Mouse (Mus musculus) hindbrain, embryonic 16.5 days (tissue): ENCODE data around the gene Igsf3. TPM values are rescaled to one million over a fixed set of nuclear protein-coding genes. Genes with fewer than 3 reads are reported as not detected.

Experiments used
- ATAC-seq: fragments of 200-750 bp; cut with Nextera tagmentation; 2 replicates; pipeline ENCODE4 v1.8.0; 2017; ENCODE audit warnings: moderate TSS enrichment, moderate library complexity
- H3K27ac ChIP-seq: fragments of 300-500 bp; sonication (generic); 2 replicates; pipeline ENCODE4 v1.5.1; 2014; ENCODE audit warnings: low read depth, mild to moderate bottlenecking, control low read depth, low read length, moderate library complexity
- H3K27me3 ChIP-seq: fragments of 300-500 bp; sonication (generic); replicated peaks from 2 replicates; pipeline ENCODE4 v1.6.1; 2014; ENCODE audit warnings: low read length; ENCODE audit not compliant: control insufficient read depth, insufficient read depth
- H3K36me3 ChIP-seq: fragments of 300-500 bp; sonication (generic); 2 replicates; pipeline ENCODE4 v1.6.1; 2014; ENCODE audit warnings: mild to moderate bottlenecking, low read length, moderate library complexity, mixed read lengths; ENCODE audit not compliant: control insufficient read depth, insufficient read depth
- H3K4me1 ChIP-seq: fragments of 300-500 bp; sonication (generic); 2 replicates; pipeline ENCODE4 v1.6.1; 2014; ENCODE audit warnings: low read depth, low read length; ENCODE audit not compliant: control insufficient read depth, insufficient read depth
- H3K4me2 ChIP-seq: fragments of 300-500 bp; sonication (generic); 2 replicates; pipeline ENCODE4 v1.6.1; 2014; ENCODE audit warnings: mild to moderate bottlenecking, low read length, control low read depth, moderate library complexity
- H3K4me3 ChIP-seq: fragments of 300-500 bp; sonication (generic); 2 replicates; pipeline ENCODE4 v1.5.1; 2014; ENCODE audit warnings: mild to moderate bottlenecking, low read length, control low read depth, moderate library complexity
- H3K9ac ChIP-seq: fragments of 300-500 bp; sonication (generic); 2 replicates; pipeline ENCODE4 v1.6.1; 2014; ENCODE audit warnings: low read depth, mild to moderate bottlenecking, control low read depth, low read length, moderate library complexity
- H3K9me3 ChIP-seq: fragments of 300-500 bp; sonication (generic); 2 replicates; pipeline ENCODE4 v1.6.1; 2014; ENCODE audit warnings: mild to moderate bottlenecking, low read length, moderate library complexity; ENCODE audit not compliant: control insufficient read depth
- WGBS: fragments of 180-500 bp; shearing (Covaris S2); extraction: QIAGEN DNeasy Blood & Tissue Kit; methylation state at CpG from one replicate; pipeline ENCODE4 v1.1.7; 2014; 5-methylcytosine and 5-hydroxymethylcytosine counted together
- polyA plus RNA-seq: library from polyadenylated mRNA; unstranded; fragments of >200 nt; fragmentation: Nextera tagmentation; extraction: Ambion mirVana; gene quantifications from 2 replicates; pipeline ENCODE4 v1.2.1, GENCODE M21; 2015

The Igsf3 gene
- polyA plus RNA-seq, 1 experiment from 2014 or later = 79.0 TPM

DNA sequence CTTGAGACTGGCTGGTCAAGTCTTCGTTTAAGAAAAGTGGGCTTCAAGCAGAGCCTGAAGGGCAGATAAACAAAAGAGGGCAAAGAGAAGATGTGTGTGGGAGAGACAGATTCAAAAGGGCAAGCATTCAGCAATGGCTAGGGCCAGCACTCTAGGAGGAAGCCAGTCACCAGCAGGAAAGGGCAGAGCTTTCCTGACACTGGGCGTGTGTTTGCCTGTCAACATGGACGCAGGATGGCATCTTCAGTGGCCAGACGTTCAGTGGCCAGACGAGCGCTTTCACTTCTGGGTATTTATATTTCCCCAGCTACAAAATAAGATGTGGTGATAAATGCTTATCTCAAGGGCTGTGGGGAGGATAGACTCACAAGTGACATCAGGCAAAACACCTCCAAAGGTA is 123.0 kb downstream of the Igsf3 start:
- Histone ChIP-seq H3K27me3 (no peaks in the 10 kb centered on the region), H3K9me3 (no peaks in the 10 kb centered on the region), H3K27ac (no peak overlapping the region), H3K9ac (no peak overlapping the region), H3K36me3 (no peaks in the 10 kb centered on the region), H3K4me3 (no peak overlapping the region), H3K4me2 (no peak overlapping the region), H3K4me1 (no peaks in the 10 kb centered on the region)
- no peak for ATAC-seq
- 75% methylated on average over 6 of the region's 6 CpGs for WGBS

DNA sequence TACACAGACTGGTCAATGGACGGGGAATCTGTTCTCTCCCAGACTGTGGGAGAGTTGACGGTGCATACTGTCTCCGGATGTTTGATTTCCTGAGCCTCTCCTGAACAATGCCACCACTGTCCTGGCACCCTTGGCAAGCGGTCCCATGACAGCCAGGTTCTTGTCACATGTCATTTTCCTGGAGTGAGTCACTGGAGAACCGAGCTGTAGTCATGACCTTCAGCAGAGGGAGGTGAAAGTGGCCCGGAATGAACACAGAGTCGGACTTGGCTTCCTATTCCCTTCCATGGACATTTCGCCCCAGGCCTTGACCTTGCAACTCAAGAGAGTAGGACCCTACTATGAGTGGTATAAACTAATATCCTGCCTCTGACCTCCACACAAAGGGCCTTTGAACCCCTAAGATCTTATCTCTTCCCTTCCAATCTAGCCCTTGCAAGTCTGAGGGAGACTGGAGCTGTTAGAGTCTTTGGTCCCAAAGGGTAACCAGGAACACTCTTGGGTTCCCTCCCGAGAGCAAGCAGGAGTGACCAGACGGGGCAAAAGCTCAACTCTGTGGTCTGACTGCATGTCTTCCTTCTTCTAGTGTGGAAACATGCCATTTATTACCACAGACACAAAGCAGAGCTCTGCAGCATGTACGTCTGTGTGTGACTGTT is 123.6 kb downstream of the Igsf3 start:
- no peaks in the 10 kb centered on the region for H3K9me3 ChIP-seq
- H3K4me3 ChIP-seq = no peak overlapping the region
- 81% methylated on average over 11 of the region's 11 CpGs for WGBS
- no peak overlapping the region for H3K9ac ChIP-seq
- ATAC-seq = no peak
- no peaks in the 10 kb centered on the region for H3K4me1 ChIP-seq
- H3K4me2 ChIP-seq = no peak overlapping the region
- no peaks in the 10 kb centered on the region for H3K36me3 ChIP-seq
- H3K27ac ChIP-seq = no peak overlapping the region
- no peaks in the 10 kb centered on the region for H3K27me3 ChIP-seq

DNA sequence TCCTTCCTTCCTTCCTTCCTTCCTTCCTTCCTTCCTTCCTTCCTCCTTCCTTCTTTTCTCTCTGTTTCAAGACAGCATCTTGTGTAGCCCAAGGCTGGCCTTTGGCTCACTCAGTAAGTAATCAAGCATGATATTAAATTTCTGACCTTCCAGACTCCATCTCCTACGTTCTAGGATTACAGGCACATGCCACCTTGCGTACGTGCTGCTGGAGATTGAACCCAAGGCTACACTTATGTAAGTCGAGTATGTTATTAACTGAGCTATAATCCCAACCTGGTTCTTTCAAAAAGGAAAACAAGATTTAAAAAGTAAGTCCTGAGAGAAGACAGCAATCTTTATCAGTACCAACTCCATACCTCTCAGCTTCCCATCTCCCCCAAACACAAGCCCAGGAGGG is 124.7 kb downstream of the Igsf3 start:
- no peak overlapping the region for H3K27ac ChIP-seq
- H3K27me3 ChIP-seq = no peaks in the 10 kb centered on the region
- no peaks in the 10 kb centered on the region for H3K4me1 ChIP-seq
- H3K4me3 ChIP-seq = no peak overlapping the region
- 82% methylated on average over 4 of the region's 4 CpGs for WGBS
- no peak overlapping the region for H3K4me2 ChIP-seq
- H3K9ac ChIP-seq = no peak overlapping the region
- no peaks in the 10 kb centered on the region for H3K36me3 ChIP-seq
- no peak for ATAC-seq
- no peaks in the 10 kb centered on the region for H3K9me3 ChIP-seq

DNA sequence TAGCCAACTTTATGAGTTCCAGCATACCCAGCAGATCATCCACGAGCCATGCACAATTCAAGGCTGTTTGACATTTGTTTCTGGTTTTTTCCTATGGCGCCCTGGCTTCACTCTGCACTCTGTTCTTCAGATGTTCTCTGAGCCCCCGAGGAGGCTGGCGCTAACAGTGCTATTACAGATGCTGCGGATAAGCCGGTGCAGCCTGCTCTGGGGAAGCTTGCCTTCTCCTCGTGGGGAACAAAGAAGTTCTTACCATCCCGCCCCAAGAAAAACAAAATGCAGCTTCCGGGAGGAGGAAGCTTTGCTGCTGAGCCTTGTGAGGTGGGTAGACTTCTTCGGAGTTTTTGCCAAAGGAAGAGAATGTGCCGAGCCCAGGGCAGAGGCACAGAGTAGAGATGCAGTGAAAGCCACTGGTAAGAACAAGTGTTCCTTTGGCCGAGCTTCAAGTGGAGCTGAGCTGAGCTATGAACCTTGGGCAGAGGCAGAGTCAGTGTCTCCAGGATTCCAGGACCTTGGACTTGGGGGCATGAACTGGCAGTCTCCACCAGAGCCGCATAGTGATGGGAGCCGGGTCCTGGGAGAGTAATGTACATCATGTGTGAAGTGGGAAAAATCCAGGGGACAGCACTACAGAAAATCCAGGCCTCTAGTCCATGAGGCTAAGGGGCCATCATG is 125.3 kb downstream of the Igsf3 start:
- 49% methylated on average over 14 of the region's 14 CpGs for WGBS
- Histone ChIP-seq H3K9ac (no peak overlapping the region), H3K27me3 (no peaks in the 10 kb centered on the region), H3K4me3 (no peak overlapping the region), H3K36me3 (no peaks in the 10 kb centered on the region), H3K4me2 (no peak overlapping the region), H3K4me1 (no peaks in the 10 kb centered on the region), H3K9me3 (no peaks in the 10 kb centered on the region), H3K27ac (no peak overlapping the region)
- ATAC-seq = no peak

DNA sequence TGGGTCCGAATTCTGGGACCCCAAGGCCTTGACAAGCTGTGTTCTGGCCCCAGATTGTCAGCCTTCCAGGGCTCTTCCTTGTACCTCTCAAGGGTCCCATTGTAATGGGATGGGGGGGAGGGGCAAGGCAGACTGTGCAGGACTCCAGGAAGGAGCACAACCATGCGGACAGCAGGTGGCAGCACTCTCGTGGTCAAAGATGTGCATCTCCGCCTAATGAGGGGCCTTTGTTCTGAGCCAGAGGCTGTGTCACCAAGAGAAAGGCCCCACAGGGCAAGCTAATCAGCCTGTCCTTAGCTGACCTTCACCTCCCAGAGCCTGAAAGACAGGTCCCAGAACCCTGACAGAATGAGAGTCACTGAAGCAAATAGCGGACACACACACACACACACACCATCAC is 129.3 kb downstream of the Igsf3 start:
- Histone ChIP-seq H3K4me1 (no peaks in the 10 kb centered on the region), H3K36me3 (no peaks in the 10 kb centered on the region), H3K9me3 (no peaks in the 10 kb centered on the region), H3K27me3 (no peaks in the 10 kb centered on the region), H3K9ac (no peak overlapping the region), H3K27ac (no peak overlapping the region), H3K4me2 (no peak overlapping the region), H3K4me3 (no peak overlapping the region)
- 15% methylated on average over 5 of the region's 5 CpGs for WGBS
- peak; percentile 88 for ATAC-seq

DNA sequence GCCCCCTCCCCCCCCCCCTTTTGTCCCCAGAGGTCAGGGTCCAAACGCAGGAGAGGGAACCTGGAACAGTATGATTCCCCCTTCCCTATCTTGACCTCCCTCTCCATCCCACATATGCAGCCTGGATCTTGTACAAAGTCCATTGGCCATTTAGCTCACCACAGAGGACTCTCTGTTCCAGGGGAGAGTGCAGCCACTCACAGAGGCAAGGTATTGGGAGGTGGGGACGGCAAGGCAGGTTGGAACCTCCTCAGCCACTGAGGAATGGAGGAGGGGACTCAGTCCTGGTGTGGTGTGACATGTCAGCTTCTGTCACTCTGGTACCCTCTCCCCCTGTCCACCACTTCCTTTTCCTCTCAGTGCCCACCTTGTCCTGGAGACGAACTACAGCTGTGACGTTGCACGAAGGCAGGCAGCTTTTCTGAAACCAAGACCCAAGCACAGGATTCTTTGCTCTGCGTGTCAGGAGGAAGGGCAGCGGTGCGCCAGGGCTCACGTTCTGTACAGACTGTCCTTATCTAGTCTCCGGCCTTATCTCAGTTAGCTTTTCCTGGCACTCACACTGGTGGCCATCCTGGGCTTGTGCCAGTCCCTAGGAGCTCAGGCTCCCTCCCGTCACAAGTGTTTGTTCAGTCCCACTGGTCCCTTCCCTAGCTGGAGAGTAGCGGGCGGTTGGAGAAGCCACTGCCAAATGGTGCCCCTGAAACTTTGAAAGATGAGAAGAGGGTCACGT is 130.3 kb downstream of the Igsf3 start:
- WGBS = 71% methylated on average over 13 of the region's 14 CpGs
- no peak for ATAC-seq

DNA sequence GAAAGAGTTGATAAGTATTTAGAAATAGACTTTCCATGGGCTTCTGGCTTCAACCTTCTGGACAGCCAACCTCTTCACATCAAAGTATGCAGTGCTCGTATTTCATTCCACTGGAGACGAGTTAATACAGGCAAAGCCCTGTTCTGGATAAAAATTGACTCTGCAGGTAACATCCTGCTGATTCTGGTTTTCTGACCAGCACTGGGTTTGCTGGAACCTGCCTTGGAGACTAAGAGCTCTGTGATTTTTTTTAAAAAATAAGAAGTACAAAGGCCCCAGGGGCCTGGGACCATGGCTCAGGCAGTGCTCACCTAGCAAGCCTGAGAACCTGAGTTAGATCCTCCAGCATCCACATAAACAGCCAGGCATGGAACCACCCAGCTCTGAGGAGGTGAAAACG is 130.9 kb downstream of the Igsf3 start:
- no peak overlapping the region for H3K27ac ChIP-seq
- no peaks in the 10 kb centered on the region for H3K9me3 ChIP-seq
- WGBS = 73% methylated on average over 3 of the region's 3 CpGs
- H3K27me3 ChIP-seq = no peaks in the 10 kb centered on the region
- no peak overlapping the region for H3K4me2 ChIP-seq
- H3K4me3 ChIP-seq = no peak overlapping the region
- H3K9ac ChIP-seq = no peak overlapping the region
- no peaks in the 10 kb centered on the region for H3K4me1 ChIP-seq
- ATAC-seq = no peak
- no peaks in the 10 kb centered on the region for H3K36me3 ChIP-seq

More for the DNA sequence above, 130.3 kb downstream of the Igsf3 start:
- no peaks in the 10 kb centered on the region for H3K9me3 ChIP-seq
- H3K9ac ChIP-seq = no peak overlapping the region
- H3K36me3 ChIP-seq = no peaks in the 10 kb centered on the region
- no peaks in the 10 kb centered on the region for H3K4me1 ChIP-seq
- H3K27me3 ChIP-seq = no peaks in the 10 kb centered on the region
- H3K4me3 ChIP-seq = no peak overlapping the region
- no peak overlapping the region for H3K27ac ChIP-seq
- no peak overlapping the region for H3K4me2 ChIP-seq

DNA sequence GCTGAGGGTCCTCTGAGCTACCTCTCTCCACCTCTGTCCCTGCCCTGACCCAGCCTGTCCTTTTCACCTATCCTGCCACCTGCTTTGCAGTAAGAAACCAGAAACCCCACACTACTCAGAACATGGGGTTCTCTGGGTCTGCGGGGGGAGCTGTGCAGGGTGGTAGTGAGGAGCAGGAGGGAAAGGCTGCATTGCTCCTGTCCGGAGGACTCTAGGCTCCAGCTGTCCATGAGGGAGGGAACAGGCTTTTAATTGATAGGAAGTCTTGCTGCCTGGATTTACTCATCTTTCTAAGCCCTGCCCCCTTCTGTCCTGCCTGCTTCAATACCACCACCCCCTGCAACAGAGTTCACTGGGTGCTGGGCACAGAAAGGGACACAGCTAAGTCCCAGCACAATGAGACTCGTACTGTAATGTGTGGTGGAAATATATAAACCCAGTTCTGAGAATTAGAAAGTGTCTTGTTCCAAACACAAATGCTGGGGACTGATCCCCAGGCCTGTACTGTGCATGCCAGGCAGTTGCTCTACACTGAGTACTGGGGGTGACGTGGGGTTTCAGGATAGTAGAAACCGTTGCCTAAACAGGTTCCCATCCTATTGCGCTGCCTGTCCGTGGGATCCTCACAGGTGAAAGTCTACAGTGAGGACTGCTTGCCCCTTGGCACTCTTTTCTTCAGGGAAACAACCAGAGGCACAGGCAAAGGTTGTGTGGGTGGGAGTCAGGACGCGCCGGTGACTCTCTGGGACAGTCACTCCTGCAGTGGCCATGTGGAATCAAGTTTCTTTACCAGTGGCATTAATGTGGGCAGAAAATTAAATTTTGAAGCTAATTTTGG is 133.0 kb downstream of the Igsf3 start:
- no peak overlapping the region for H3K27ac ChIP-seq
- 85% methylated on average over 10 of the region's 10 CpGs for WGBS
- no peaks in the 10 kb centered on the region for H3K36me3 ChIP-seq
- no peaks in the 10 kb centered on the region for H3K9me3 ChIP-seq
- H3K4me1 ChIP-seq = peaks cover 11% of the 10 kb centered on the region
- ATAC-seq = no peak
- no peak overlapping the region for H3K4me3 ChIP-seq
- no peaks in the 10 kb centered on the region for H3K27me3 ChIP-seq
- no peak overlapping the region for H3K4me2 ChIP-seq
- H3K9ac ChIP-seq = no peak overlapping the region

DNA sequence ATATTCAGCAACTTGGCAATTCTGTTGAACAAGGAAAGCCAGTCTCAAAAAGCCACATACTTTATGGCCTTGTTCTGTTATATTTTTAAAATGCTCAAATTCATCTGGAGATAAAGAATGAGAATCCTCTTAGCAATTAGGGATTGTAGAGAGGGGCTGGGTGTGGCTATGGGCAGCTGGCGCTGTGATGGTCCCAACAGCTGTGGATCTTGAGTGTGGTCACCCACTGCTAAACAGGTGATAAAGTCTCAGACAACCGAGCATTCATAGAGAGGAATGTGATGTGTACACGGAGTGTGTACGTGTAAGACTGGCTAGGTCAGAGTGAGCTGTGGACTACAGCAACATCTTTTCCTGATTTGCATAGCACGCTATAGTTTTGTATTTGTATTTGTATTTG is 133.7 kb downstream of the Igsf3 start:
- Histone ChIP-seq H3K27me3 (no peaks in the 10 kb centered on the region), H3K4me3 (no peak overlapping the region), H3K36me3 (no peaks in the 10 kb centered on the region), H3K9ac (no peak overlapping the region), H3K4me1 (peaks cover 11% of the 10 kb centered on the region), H3K4me2 (no peak overlapping the region), H3K9me3 (no peaks in the 10 kb centered on the region), H3K27ac (no peak overlapping the region)
- WGBS = 90% methylated on average over 5 of the region's 5 CpGs
- ATAC-seq = no peak
